Mouse (Mus musculus) heart, adult 8-10 months (tissue): ENCODE data around the gene Inpp5e. TPM values are rescaled to one million over a fixed set of nuclear protein-coding genes. Genes with fewer than 3 reads are reported as not detected.

ENCODE experiments used
- DNase-seq: peaks from one replicate; pipeline ENCODE4 v3.0.0; 2022; ENCODE audit warnings: low spot score
- total RNA-seq, 4 experiments: library from RNA; stranded (reverse); gene quantifications; 2 replicates each; pipeline ENCODE4 v1.2.4; 2022

Gene Inpp5e
- 10 to 100 TPM; 14.9 to 19.2 (median 15.8) TPM for total RNA-seq

GRCm38 (mm10) chr2:26408515-26409356 lies at the start of gene Inpp5e:
Inpp5e (minus strand) TSS chr2:26409203.
- peak; percentile 97 for DNase-seq

GRCm38 (mm10) chr2:26458402-26459124 lies 49.6 kb upstream of the Inpp5e start:
- DNase-seq: peak; percentile 29

GRCm38 (mm10) chr2:26449121-26450060 lies 40.4 kb upstream of the Inpp5e start:
- peak; percentile 80 for DNase-seq

GRCm38 (mm10) chr2:26447451-26447850 lies 38.4 kb upstream of the Inpp5e start:
- no peak for DNase-seq

GRCm38 (mm10) chr2:26446671-26447070 lies 37.7 kb upstream of the Inpp5e start:
- no peak for DNase-seq

- DNase-seq: no peak
Measured at GRCm38 (mm10) chr2:26445666-26446445, 36.9 kb upstream of the Inpp5e start.

- peak; percentile 99 for DNase-seq
Measured at GRCm38 (mm10) chr2:26444946-26445665, 36.1 kb upstream of the Inpp5e start, which contains the start of gene Sec16a. Sec16a (minus strand) TSS chr2:26445216.

- no peak for DNase-seq
Measured at GRCm38 (mm10) chr2:26444368-26444767, 35.4 kb upstream of the Inpp5e start.

- DNase-seq: no peak
Measured at GRCm38 (mm10) chr2:26443876-26444275, 34.9 kb upstream of the Inpp5e start.

GRCm38 (mm10) chr2:26442843-26443242 lies 33.8 kb upstream of the Inpp5e start:
- DNase-seq: no peak

GRCm38 (mm10) chr2:26441688-26442087 lies 32.7 kb upstream of the Inpp5e start:
- peak; percentile 31 for DNase-seq

- DNase-seq: no peak
Measured at GRCm38 (mm10) chr2:26441261-26441660, 32.3 kb upstream of the Inpp5e start.

- DNase-seq: no peak
Measured at GRCm38 (mm10) chr2:26439671-26440070, 30.7 kb upstream of the Inpp5e start.

- DNase-seq: no peak
Measured at GRCm38 (mm10) chr2:26438373-26438772, 29.4 kb upstream of the Inpp5e start.

- DNase-seq: no peak
Measured at GRCm38 (mm10) chr2:26437221-26437620, 28.2 kb upstream of the Inpp5e start.

- no peak for DNase-seq
Measured at GRCm38 (mm10) chr2:26434791-26435572, 26.0 kb upstream of the Inpp5e start.

- DNase-seq: no peak
Measured at GRCm38 (mm10) chr2:26429851-26430250, 20.8 kb upstream of the Inpp5e start.

- DNase-seq: no peak
Measured at GRCm38 (mm10) chr2:26424541-26424940, 15.5 kb upstream of the Inpp5e start.

- DNase-seq: no peak
Measured at GRCm38 (mm10) chr2:26423086-26423485, 14.1 kb upstream of the Inpp5e start.
